Mouse (Mus musculus): ENCODE measurements around the gene Hras. TPM values are rescaled to one million over a fixed set of nuclear protein-coding genes. Genes with fewer than 3 reads are reported as not detected.

Gene Hras
- polyA plus RNA-seq, 1 experiment from 2014 or later, result 93.4 TPM

DNA sequence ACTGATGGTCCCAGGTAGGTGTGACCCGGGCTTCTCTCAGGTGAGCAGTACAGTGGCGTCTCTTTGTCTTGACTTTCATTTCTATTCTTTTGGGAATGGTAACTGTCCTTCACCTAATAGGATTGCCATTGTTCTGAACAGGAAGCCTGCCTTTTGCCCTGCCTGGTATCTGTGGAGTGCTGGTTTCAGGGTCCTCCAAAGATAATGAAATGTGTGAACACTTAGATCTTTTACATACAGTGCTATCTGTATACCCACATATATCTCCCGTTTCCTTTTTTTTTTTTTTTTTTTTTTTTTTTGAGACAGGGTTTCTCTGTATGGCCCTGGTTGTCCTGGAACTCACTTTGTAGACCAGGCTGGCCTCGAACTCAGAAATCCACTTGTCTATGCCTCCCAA, 52.5 kb downstream of the Hras start:
- Histone ChIP-seq H3K4me3 (no peak overlapping the region), H3K9ac (replicated peaks) (no peak overlapping the region), H3K4me1 (no peaks in the 10 kb centered on the region), H3K36me3 (peaks cover 46% of the 10 kb centered on the region), H3K4me2 (replicated peaks) (no peak overlapping the region), H3K27me3 (no peaks in the 10 kb centered on the region), H3K27ac (replicated peaks) (no peak overlapping the region), H3K9me3 (no peaks in the 10 kb centered on the region)
- WGBS, result 94% methylated on average over 4 of the region's 4 CpGs
- ATAC-seq (ENCODE audit: low FRiP score, low read depth), result no peak

MicroRNA genes within 50 kb of the gene (microRNA counts, 519-probe panel; counts per million panel counts)
- 6,088 counts per million, percentile 64 among the panel's probes with 10 or more counts for microRNA mmu-miR-210

Small RNA genes lying within 50 kb of the gene (microRNA-seq; reads per million reads assigned to microRNA genes)
- 748 reads per million, percentile 75 among the genes with 10 or more reads in this experiment for gene Mir210

Other genes starting within 250 kb of the Hras start
- gene Ifitm5, start 243.7 kb downstream of the Hras start, polyA plus RNA-seq (2016; fragmentation: Nextera tagmentation; extraction: Ambion mirVana), result 0.93 and 0.94 TPM in 2 replicates
- gene Gm45717, start 238.1 kb downstream of the Hras start, polyA plus RNA-seq (2016; fragmentation: Nextera tagmentation; extraction: Ambion mirVana), result not detected in 2 replicates
- gene Ifitm2, start 238.0 kb downstream of the Hras start, polyA plus RNA-seq (2016; fragmentation: Nextera tagmentation; extraction: Ambion mirVana), result 175 and 198 TPM in 2 replicates
- 7.8 and 10.3 TPM in 2 replicates for gene Ifitm1, start 226.8 kb downstream of the Hras start, polyA plus RNA-seq (2016; fragmentation: Nextera tagmentation; extraction: Ambion mirVana)
- 16.2 and 17.9 TPM in 2 replicates for gene Ifitm3, start 183.2 kb downstream of the Hras start, polyA plus RNA-seq (2016; fragmentation: Nextera tagmentation; extraction: Ambion mirVana)
- 0.29 TPM in 1 of 2 replicates, not detected in the other for gene Ifitm6, start 176.1 kb downstream of the Hras start, polyA plus RNA-seq (2016; fragmentation: Nextera tagmentation; extraction: Ambion mirVana)
- gene Gm17387, start 164.9 kb downstream of the Hras start, polyA plus RNA-seq (2016; fragmentation: Nextera tagmentation; extraction: Ambion mirVana), result not detected in 2 replicates
- 41.9 and 45.3 TPM in 2 replicates for gene B4galnt4, start 132.9 kb downstream of the Hras start, polyA plus RNA-seq (2016; fragmentation: Nextera tagmentation; extraction: Ambion mirVana)
- gene Pkp3, start 115.8 kb downstream of the Hras start, polyA plus RNA-seq (2016; fragmentation: Nextera tagmentation; extraction: Ambion mirVana), result 1.6 and 1.8 TPM in 2 replicates
- gene Sigirr, start 93.4 kb downstream of the Hras start, polyA plus RNA-seq (2016; fragmentation: Nextera tagmentation; extraction: Ambion mirVana), result 1.6 and 1.7 TPM in 2 replicates
- not detected in 2 replicates for gene Ano9, start 76.2 kb downstream of the Hras start, polyA plus RNA-seq (2016; fragmentation: Nextera tagmentation; extraction: Ambion mirVana)
- gene Ptdss2, start 71.6 kb downstream of the Hras start, polyA plus RNA-seq (2016; fragmentation: Nextera tagmentation; extraction: Ambion mirVana), result 67.5 and 76.6 TPM in 2 replicates
- 47.4 and 54.9 TPM in 2 replicates for gene Rnh1, start 21.1 kb downstream of the Hras start, polyA plus RNA-seq (2016; fragmentation: Nextera tagmentation; extraction: Ambion mirVana)
- gene Lrrc56, start 152 bp upstream of the Hras start, polyA plus RNA-seq (2016; fragmentation: Nextera tagmentation; extraction: Ambion mirVana), result 13.1 and 14.4 TPM in 2 replicates
- 3.7 and 3.8 TPM in 2 replicates for gene Lmntd2, start 20.1 kb upstream of the Hras start, polyA plus RNA-seq (2016; fragmentation: Nextera tagmentation; extraction: Ambion mirVana)
- gene Rassf7, start 21.9 kb upstream of the Hras start, polyA plus RNA-seq (2016; fragmentation: Nextera tagmentation; extraction: Ambion mirVana), result 40.1 and 40.6 TPM in 2 replicates
- 107 and 112 TPM in 2 replicates for gene Phrf1, start 34.8 kb upstream of the Hras start, polyA plus RNA-seq (2016; fragmentation: Nextera tagmentation; extraction: Ambion mirVana)
- gene Irf7, start 72.5 kb upstream of the Hras start, polyA plus RNA-seq (2016; fragmentation: Nextera tagmentation; extraction: Ambion mirVana), result 0.81 and 0.84 TPM in 2 replicates
- gene Cdhr5, start 82.8 kb upstream of the Hras start, polyA plus RNA-seq (2016; fragmentation: Nextera tagmentation; extraction: Ambion mirVana), result not detected in 2 replicates
- gene Sct, start 85.1 kb upstream of the Hras start, polyA plus RNA-seq (2016; fragmentation: Nextera tagmentation; extraction: Ambion mirVana), result 0.64 and 1.3 TPM in 2 replicates
- 0.39 and 0.68 TPM in 2 replicates for gene Drd4, start 98.0 kb upstream of the Hras start, polyA plus RNA-seq (2016; fragmentation: Nextera tagmentation; extraction: Ambion mirVana)
- gene Deaf1, start 133.7 kb upstream of the Hras start, polyA plus RNA-seq (2016; fragmentation: Nextera tagmentation; extraction: Ambion mirVana), result 85.9 and 88.3 TPM in 2 replicates
- gene Tmem80, start 133.7 kb upstream of the Hras start, polyA plus RNA-seq (2016; fragmentation: Nextera tagmentation; extraction: Ambion mirVana), result 64.9 and 68.9 TPM in 2 replicates
- 0.86 and 1.4 TPM in 2 replicates for gene Eps8l2, start 144.9 kb upstream of the Hras start, polyA plus RNA-seq (2016; fragmentation: Nextera tagmentation; extraction: Ambion mirVana)
- 362 and 364 TPM in 2 replicates for gene Taldo1, start 198.2 kb upstream of the Hras start, polyA plus RNA-seq (2016; fragmentation: Nextera tagmentation; extraction: Ambion mirVana)
- 47.0 and 48.2 TPM in 2 replicates for gene Gatd1, start 220.1 kb upstream of the Hras start, polyA plus RNA-seq (2016; fragmentation: Nextera tagmentation; extraction: Ambion mirVana)
- 19.3 and 22.7 TPM in 2 replicates for gene Cend1, start 235.5 kb upstream of the Hras start, polyA plus RNA-seq (2016; fragmentation: Nextera tagmentation; extraction: Ambion mirVana)
- gene Slc25a22, start 243.9 kb upstream of the Hras start, polyA plus RNA-seq (2016; fragmentation: Nextera tagmentation; extraction: Ambion mirVana), result 52.6 and 52.7 TPM in 2 replicates

Data from midbrain, embryonic 12.5 days (tissue).